Mouse (Mus musculus): ENCODE results near the gene Ranbp2.
"Not testable (repeated sequence)": the region's sequence is repeated elsewhere in the genome, so short reads cannot be mapped to it uniquely, and the experiment has no call there.

The Ranbp2 gene

DNA sequence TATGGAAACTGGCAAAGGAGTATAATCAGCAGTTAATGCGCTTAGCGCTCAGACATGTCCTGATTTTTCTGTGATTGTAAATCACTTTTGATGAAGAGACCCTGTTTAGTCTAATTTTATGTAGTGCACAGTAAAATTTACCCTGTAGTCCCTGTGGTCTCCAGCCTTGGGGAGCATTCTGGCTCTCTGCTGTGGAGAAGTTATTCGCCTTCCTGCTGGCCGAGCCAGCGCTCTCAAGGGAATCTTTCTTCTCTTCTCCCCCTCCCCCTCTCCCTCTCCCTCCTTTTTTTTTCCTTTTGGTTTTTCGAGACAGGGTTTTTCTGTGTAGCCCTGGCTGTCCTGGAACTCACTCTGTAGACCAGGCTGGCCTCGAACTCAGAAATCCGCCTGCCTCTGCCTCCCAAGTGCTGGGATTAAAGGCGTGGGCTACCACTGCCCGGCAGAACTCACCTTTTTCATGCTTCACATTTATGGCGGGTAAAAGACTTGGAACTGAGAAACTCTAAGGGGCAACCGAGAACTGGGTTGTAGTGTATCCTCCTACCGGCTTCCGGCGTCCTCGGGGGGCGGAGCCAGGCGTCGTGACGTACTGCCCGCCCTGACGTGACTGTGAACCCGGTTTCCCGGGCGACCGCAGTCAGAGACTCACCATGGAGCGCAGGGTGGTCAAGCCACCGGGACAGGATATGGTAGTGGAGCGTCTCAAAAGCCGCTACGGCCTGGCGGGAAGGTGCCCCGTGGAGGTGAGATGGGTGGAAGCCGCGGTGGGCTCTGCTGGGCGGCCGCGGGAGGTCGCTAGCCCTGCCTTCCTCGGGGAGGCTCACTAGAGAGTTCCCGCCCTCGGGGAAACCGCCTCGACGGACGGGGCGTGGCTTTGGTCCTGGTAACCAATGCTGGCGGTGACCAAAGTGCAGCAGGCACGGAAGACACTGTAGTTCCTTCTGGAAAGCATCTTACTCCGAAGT, 50.9 kb downstream of the Ranbp2 start, which contains the start of gene Ccdc138:
Ccdc138 (plus strand) TSS at position 629 of the 965 bp plus-strand sequence.
- peak; percentile 95 for DNase-seq (ENCODE audit: low read depth)

DNA sequence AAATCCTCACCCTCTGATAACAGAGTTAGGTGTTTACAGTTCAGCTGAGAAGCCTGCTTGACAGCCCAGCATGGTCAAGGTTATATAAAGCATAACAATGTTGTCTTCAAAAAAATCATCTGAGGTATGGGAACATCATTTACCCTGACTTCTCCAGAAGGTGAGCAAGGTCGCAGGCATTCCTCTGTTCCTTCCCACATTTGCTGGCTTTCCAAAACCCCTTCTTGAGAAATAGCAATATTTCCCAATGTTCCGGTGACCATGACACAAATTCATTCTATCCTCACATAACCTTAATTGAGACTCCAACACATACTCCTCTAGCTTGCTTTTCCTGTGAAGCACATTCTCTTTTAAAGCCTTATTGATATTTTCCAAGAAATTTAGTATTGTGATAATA, 51.8 kb downstream of the Ranbp2 start:
- peak; percentile 13 for DNase-seq (ENCODE audit: low read depth)

GRCm38 (mm10) chr10:58529358-58529757, 82.6 kb downstream of the Ranbp2 start:
- no peak for DNase-seq (ENCODE audit: low read depth)

GRCm38 (mm10) chr10:58530896-58531790, 84.4 kb downstream of the Ranbp2 start:
- DNase-seq (ENCODE audit: low read depth) = no peak

GRCm38 (mm10) chr10:58532177-58532576, 85.5 kb downstream of the Ranbp2 start:
- no peak for DNase-seq (ENCODE audit: low read depth)

DNA sequence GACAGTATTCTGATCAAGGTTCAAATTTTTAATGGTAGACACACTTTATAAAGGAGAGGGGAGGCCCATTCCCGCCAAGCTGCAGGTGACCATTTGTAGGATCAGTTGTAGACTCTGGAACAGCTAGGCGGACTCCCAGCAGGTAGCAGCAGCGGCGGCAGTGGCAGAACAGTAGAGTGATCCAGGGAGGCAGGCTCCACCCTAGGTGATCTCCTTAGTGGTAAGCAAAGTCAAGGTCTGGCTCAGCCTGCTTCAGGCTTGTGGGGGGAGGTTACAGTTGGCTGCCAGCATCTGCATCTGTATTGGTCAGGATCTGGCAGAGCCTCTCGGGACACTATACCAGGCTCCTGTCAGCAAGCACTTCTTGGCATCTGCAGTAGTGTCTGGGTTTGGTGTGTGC, 89.6 kb downstream of the Ranbp2 start:
- not testable (repeated sequence) for DNase-seq (ENCODE audit: low read depth)

- DNase-seq (ENCODE audit: low read depth) = no peak
Measured at GRCm38 (mm10) chr10:58540613-58541012, 93.9 kb downstream of the Ranbp2 start.
